Mouse (Mus musculus) liver, embryonic 12.5 days (tissue): Measurements from ENCODE around the gene Gm13304. TPM values are rescaled to one million over a fixed set of nuclear protein-coding genes. Genes with fewer than 3 reads are reported as not detected.
"Not testable (repeated sequence)": the region's sequence is repeated elsewhere in the genome, so short reads cannot be mapped to it uniquely, and the experiment has no call there.

ENCODE experiments used
- ATAC-seq: fragments of 200-750 bp; cut with Nextera tagmentation; 2 replicates; pipeline ENCODE4 v1.8.0; 2017; ENCODE audit warnings: moderate number of reproducible peaks, mild to moderate bottlenecking, moderate library complexity
- H3K27ac ChIP-seq: fragments of 300-500 bp; sonication (generic); 2 replicates; pipeline ENCODE4 v1.5.1; 2016; ENCODE audit warnings: mild to moderate bottlenecking
- H3K27me3 ChIP-seq: fragments of 300-500 bp; sonication (generic); replicated peaks from 2 replicates; pipeline ENCODE4 v1.6.1; 2016; ENCODE audit warnings: mild to moderate bottlenecking, moderate library complexity
- H3K36me3 ChIP-seq: fragments of 300-500 bp; sonication (generic); 2 replicates; pipeline ENCODE4 v1.6.1; 2016; ENCODE audit warnings: mild to moderate bottlenecking, moderate library complexity
- H3K4me1 ChIP-seq: fragments of 300-500 bp; sonication (generic); 2 replicates; pipeline ENCODE4 v1.6.1; 2016
- H3K4me2 ChIP-seq: fragments of 300-500 bp; sonication (generic); 2 replicates; pipeline ENCODE4 v1.6.1; 2016; ENCODE audit warnings: mild to moderate bottlenecking, moderate library complexity
- H3K4me3 ChIP-seq: fragments of 300-500 bp; sonication (generic); 2 replicates; pipeline ENCODE4 v1.5.1; 2016; ENCODE audit warnings: mild to moderate bottlenecking, moderate library complexity
- H3K9ac ChIP-seq: fragments of 300-500 bp; sonication (generic); 2 replicates; pipeline ENCODE4 v1.6.1; 2016; ENCODE audit warnings: mild to moderate bottlenecking, moderate library complexity
- H3K9me3 ChIP-seq: fragments of 300-500 bp; sonication (generic); replicated peaks from 2 replicates; pipeline ENCODE4 v1.6.1; 2016; ENCODE audit warnings: mild to moderate bottlenecking, moderate library complexity
- WGBS: fragments of 180-500 bp; shearing (Covaris S2); methylation state at CpG from one replicate; pipeline ENCODE4 v1.1.7; 2016; ENCODE audit not compliant: insufficient replicate concordance; 5-methylcytosine and 5-hydroxymethylcytosine counted together
- polyA plus RNA-seq: library from polyadenylated mRNA; unstranded; fragments of >200 nt; fragmentation: Nextera tagmentation; extraction: Ambion mirVana; gene quantifications from 2 replicates; pipeline ENCODE4 v1.2.1, GENCODE M21; 2016

Gm13304 gene
- polyA plus RNA-seq: 0.23 TPM in 1 of 2 replicates, not detected in the other

DNA sequence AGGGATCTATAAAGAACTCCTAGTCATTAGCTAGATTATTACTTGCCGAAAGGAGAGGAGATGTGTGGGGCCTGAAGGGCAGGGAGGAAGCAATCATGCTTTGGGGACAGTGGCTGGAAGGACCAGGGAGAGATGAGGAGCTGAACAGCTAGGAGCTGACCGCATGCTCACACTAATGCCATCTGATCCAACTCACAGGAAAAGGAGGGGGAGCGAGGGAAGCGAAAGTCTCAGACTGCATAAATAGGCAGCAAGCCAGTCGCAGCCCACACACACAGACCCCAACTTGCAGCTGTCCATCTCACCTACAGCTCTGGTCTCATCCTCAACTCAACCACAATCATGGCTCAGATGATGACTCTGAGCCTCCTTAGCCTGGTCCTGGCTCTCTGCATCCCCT is at the start of gene Gm13304:
TSS of gene Gm13304 (plus strand) at position 301 of the 400 bp plus-strand sequence.
- H3K4me1 ChIP-seq, H3K9me3 ChIP-seq, H3K4me2 ChIP-seq, H3K27me3 ChIP-seq, ATAC-seq, H3K27ac ChIP-seq, H3K36me3 ChIP-seq, H3K9ac ChIP-seq, H3K4me3 ChIP-seq: not testable (repeated sequence)
- no CpG with 5 or more reads among the region's 5 CpGs for WGBS

DNA sequence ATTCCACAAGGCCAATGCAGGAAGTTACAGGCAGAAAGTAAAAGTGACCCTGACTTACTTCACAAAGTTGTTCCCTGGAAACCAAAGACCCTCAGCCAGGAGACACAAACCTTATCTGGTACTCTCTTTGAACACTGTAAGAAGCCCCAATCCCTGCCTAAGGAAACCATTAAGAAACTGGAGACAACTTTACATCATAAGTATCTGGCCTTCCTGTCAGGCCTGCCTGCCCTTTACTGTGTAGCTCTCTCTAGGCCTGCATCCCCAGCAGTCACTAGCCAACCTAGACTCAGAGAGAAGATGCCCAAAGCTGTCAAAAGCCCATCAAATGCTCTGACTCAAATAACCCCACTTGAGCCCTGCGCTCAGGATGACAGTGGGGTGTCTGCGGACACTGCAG is 23.7 kb upstream of the Gm13304 start, which contains the start of gene Gm3893:
TSS of gene Gm3893 (plus strand) at position 301 of the 400 bp plus-strand sequence.
- not testable (repeated sequence) for H3K36me3 ChIP-seq, H3K4me1 ChIP-seq, H3K9me3 ChIP-seq, H3K27ac ChIP-seq, H3K4me2 ChIP-seq, ATAC-seq, H3K27me3 ChIP-seq, H3K4me3 ChIP-seq, H3K9ac ChIP-seq
- WGBS: no CpG with 5 or more reads among the region's 2 CpGs

DNA sequence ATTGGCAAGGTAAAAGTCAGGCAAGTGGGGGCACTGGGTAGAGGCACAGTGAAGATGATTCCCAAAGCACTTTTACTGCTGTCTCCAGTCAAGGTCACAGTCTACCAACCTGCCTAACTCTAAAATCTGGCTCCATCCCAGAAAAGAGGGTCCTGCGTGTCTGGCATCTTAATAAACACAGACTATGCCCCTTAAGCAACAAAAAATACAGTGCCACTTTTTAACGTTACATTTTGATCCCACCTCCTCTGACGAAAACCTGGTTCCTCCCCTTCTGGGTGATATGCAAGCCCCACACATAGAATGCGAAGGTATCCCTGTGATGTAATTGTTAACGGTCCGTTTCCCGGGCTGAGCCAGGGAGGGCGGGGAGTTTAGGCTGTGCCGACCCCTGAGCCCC is 38.5 kb downstream of the Gm13304 start, which contains the start of gene Gm13306:
TSS of gene Gm13306 (plus strand) at position 301 of the 400 bp plus-strand sequence.
- not testable (repeated sequence) for H3K36me3 ChIP-seq, H3K4me1 ChIP-seq, H3K9me3 ChIP-seq, ATAC-seq, H3K4me2 ChIP-seq, H3K27me3 ChIP-seq, H3K27ac ChIP-seq, H3K4me3 ChIP-seq, H3K9ac ChIP-seq
- WGBS: no CpG with 5 or more reads among the region's 9 CpGs

Other genes starting within 250 kb of the Gm13304 start
- gene Gm21541, start 211.2 kb upstream of the Gm13304 start, polyA plus RNA-seq: not detected in 2 replicates
- 0.28 and 0.42 TPM in 2 replicates for gene Gm20878, start 173.2 kb upstream of the Gm13304 start, polyA plus RNA-seq
- gene Fam205a4, start 148.8 kb upstream of the Gm13304 start, polyA plus RNA-seq: 0.04 TPM in 1 of 2 replicates, not detected in the other
- not detected in 2 replicates for gene Gm21093, start 80.1 kb upstream of the Gm13304 start, polyA plus RNA-seq
- not detected in 2 replicates for gene Gm3893, start 23.6 kb upstream of the Gm13304 start, polyA plus RNA-seq
- gene Gm13306, start 38.6 kb downstream of the Gm13304 start, polyA plus RNA-seq: not detected in 2 replicates
- gene Gm13305, start 53.8 kb downstream of the Gm13304 start, polyA plus RNA-seq: not detected in 2 replicates
- not detected in 2 replicates for gene Gm10600, start 125.8 kb downstream of the Gm13304 start, polyA plus RNA-seq
- gene Ccl21b, start 140.9 kb downstream of the Gm13304 start, polyA plus RNA-seq: not detected in 2 replicates
- not detected in 2 replicates for gene Gm21953, start 179.4 kb downstream of the Gm13304 start, polyA plus RNA-seq
- not detected in 2 replicates for gene Fam205a3, start 203.5 kb downstream of the Gm13304 start, polyA plus RNA-seq